Mouse (Mus musculus) adrenal gland, adult 18-20 months (tissue): ENCODE data around the gene Ccr7. TPM values are rescaled to one million over a fixed set of nuclear protein-coding genes. Genes with fewer than 3 reads are reported as not detected.

Experiments used
- DNase-seq, 2 experiments: peaks; one replicate each; pipeline ENCODE4 v3.0.0; 2021 to 2022; ENCODE audit warnings: low spot score in 2 of 2
- total RNA-seq, 2 experiments: library from RNA; stranded (reverse); gene quantifications; 1 replicate in 1 of 2; 2 replicates in 1 of 2; pipeline ENCODE4 v1.2.3; 2021

Ccr7 gene
- total RNA-seq, 2 experiments from 2014 or later = 0.38 TPM; not detected in 1

DNA sequence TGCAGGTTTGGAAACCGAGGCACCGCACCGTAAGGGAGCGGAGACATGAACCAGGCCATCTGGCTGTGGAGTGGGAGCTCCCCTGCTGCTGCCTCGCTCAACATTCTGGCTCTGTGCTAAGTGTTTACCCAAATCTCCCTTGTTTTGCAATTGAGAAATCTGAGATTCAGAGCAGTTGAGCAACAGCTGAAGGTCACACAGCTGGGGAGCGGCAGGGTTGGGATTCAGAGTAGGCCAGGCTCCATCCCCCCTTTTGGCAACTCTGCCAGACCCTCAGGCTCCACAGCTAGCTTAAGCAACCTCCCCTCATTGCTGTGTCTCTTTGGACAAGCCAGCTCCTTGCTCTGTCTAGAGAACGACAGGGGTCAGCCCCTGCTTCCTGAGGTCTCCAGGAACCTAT is 13.3 kb downstream of the Ccr7 start:
- peak in 1 of 2 experiments; percentile 38 for DNase-seq

DNA sequence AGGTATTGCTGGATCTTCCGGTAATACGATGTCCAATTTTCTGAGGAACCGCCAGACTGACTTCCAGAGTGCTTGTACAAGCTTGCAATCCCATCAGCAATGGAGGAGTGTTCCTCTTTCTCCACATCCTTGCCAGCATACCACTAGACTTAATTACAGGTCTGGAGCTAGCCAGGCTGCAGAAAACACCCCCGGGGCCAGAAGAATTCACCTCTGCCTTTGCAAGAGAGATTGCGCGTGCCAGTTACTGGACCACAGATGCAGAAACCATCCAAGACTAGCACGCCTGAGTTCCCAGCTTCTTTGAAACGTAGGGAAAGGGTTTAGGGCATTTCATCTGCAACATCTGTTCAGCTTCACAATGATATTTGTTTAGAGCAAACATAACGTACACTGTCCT is 15.9 kb downstream of the Ccr7 start:
- no peak for DNase-seq

DNA sequence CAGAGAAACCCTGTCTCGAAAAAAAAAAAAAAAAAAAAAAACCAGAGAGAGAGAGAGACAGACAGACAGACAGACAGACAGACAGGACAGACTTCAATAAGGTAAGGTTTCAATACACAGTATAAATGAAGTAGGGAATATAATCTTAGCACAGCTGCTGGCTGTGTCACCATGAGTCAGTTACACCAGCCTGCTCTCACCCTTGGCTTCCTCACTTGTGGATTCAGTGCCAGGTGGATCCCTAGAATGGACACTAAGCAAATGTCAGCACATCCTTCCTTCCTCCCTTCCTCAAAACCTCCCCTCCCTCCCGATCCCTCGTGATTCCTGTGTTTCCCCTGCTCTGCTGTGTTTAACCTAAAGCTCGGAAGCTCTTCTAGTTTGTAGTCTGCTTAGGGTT is 17.5 kb downstream of the Ccr7 start:
- DNase-seq = no peak

DNA sequence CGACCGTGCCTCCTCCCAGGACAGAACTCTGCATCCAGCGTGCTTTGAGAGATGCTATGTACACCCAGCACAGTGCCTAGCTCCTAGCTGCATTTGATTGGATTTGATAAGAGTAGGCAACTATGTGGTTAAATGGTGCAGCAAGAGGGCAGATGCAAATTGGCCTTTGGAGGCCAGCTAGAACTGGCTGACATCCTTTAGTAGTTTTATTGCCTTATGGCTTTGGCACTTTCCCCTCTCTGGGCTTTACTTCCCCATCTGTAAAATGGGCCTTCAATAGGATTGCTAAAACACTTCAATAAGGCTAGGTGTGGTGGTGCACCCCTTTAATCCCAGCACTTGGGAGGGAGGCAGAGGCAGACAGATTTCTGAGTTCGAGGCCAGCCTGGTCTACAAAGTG is 17.9 kb downstream of the Ccr7 start:
- no peak for DNase-seq

DNA sequence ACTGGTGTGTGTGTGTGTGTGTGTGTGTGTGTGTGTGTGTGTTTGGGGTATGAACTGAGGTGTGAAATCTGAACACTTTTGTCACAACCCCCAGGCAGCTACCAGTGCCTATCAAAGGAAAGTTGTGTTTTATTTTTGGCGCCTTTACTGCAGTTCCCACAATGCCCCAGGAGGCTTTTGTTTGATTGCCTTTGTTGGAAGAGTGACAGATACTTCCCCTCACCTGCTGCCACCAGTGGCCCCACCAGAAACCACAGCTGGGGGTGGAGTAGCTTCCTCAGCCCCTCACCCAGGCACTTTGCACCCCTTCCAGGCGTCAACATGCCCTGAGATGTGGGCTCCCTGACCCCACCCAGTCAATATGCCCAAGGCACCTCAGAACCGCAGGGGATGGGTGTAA is 18.5 kb downstream of the Ccr7 start:
- no peak for DNase-seq

DNA sequence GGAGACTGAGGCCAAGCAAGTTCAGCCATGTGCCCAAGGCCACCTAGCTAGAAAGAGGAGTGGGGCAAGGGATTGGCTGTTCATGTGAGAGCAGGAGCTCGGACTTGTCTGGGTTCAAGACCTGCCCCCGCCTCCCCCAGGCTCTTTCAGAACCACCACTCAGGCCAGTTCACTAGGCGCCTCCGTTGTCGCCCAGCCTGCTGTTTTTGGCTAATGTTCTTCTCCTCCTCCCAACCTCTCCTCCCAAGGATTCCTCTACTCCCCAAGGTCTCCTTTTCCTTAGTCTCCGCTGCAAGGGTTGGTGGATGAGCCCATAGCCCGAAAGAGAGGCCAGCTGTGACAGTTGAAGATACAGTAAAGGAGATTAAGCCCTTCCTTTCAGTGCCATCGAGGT is 19.8 kb downstream of the Ccr7 start:
- DNase-seq = no peak

DNA sequence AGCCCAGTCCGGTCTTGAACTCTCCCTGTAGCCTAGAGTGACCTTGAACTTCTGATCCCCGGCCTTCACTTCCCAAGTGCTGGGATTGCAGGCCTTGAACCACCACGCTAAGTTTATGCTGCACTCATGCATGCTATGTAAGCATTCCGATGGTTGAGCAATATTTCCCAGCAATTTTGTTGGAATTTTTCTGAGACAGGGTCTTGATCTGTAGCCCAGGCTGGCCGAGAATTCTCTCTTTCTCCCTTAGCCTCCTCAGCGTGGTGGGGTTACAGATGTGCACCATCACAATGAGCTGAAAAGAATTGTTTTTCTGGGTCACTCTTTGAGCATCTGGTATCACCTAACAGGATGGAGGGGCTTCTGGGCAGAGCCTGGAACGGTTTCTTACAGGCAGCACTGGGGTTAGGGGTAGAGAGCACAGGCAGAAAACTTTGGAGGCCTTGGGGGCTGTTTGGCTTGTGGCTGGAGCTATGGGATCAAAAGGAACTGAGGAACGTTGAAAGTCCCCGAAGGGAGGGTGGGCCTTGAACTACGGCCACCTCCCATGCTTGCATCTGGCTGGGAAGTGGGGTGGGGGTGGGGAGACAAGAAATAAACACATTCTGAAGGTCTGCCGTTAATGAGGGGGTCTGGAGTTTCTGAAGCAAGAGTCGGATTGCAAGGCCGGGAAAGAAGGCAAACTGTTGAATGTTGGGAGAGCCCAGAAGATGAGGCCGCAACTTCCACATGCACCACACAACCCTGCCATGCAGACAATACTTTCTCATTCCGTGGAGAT is 20.4 kb downstream of the Ccr7 start:
- DNase-seq = no peak

DNA sequence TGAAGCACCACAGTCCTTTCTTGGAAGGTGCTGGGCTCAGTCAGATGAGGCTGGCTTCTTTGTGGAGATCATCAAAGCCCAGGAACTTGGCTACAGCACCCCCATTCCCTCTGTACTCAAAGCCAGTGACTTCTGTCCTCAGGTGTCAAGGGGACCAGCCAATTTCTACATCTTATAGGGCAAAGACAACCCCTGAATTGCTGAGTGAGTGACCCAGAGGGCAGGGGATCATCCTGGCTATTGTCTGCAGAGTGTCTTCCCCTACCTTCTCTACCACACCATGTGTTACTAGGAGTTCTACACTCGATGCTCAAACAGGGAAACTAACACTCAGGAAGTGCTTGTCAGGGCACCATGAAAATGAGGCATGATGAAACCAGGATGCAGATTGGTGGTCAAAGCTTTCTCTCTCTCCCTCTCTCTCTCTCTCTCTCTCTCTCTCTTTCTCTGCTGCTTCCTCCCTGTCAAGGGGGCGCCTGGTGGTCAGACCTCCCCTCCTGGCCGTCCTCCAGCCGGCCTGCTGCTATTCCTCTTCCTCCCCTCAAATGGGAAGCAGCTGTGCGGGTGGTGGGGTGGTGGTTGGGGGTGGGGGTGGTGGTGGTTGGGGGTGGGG is 21.5 kb downstream of the Ccr7 start:
- DNase-seq = no peak

DNA sequence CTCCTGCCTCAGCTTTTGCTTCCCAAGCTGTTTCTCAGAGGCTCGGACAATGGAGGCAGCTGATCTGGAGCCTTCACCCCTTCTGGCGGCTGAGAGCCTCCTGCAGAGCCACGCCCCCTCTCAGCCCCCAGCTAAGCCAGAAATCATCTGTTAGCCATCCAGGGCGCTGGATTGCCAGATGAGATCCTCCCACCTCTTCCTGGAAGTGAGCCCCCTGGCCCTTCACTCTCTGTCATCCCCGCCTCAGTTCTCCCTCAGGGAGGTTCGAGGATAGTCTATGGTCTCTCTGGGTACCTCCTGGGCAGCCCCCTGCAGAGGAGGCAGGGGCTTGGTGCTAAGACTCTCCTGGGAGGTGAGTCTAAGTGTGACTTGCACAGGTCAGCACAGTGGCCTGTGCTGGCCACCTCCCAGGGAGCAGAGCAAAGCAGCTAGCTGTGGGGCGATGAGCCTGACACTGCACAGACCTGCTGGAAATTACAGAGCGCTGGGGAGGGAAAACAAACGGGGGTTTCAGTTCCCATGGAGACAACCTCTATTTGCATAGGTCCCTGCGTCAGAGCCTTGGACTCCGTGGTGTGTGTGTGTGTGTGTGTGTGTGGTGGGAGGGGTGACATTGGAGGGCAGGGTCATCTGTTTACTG is 22.7 kb downstream of the Ccr7 start:
- DNase-seq = no peak

DNA sequence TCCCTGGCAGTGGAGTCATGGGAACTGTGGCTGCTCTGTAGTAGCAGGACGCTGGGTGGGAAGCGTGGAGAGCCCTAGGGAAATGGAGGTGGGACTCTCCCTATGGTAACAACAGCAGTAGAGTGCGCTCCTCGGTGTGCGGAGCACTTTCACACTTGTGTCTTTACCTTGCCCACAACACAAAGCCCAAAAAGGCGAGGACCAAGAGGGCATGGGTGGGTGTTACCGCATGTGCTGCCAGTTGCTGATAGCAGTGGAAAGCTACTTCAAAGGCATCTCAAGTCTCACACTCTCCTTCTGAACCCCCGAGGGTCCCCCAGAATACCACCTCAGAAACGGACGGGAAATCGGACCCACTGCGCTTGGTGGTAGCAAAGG is 23.4 kb downstream of the Ccr7 start:
- DNase-seq = no peak

DNA sequence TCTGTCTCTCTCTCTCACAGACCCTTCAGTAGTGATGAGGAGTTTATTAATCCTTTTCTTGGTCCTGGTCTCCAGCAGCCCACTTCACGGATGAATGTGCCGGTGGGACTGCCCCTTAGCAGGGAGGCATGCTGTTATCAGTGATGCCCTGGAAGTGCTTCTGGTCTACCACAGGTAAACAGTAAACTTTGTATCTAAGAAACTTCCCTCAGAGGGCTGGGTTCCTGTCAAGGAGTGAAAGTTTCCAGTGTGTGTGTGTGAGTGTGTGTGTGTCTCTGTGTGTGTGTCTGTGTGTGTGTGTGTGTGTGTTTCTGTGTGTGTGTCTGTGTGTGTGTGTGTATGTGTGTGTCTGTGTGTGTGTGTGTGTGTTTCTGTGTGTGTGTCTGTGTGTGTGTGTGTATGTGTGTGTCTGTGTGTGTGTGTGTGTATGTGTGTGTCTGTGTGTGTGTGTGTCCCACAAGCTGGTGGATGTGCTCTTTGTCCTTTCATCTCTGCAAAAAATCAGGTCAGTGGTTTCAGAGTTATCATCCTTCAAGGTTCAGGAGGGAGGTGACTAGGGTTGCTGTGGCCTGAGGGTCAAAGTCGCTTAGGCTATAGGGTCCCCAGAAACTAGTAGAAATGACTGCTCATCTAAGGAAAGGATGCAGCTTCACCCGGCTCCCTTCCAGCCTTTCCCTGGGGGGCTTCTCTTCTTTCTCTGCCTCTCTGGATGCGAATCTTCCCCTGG is 24.0 kb downstream of the Ccr7 start:
- DNase-seq = no peak

DNA sequence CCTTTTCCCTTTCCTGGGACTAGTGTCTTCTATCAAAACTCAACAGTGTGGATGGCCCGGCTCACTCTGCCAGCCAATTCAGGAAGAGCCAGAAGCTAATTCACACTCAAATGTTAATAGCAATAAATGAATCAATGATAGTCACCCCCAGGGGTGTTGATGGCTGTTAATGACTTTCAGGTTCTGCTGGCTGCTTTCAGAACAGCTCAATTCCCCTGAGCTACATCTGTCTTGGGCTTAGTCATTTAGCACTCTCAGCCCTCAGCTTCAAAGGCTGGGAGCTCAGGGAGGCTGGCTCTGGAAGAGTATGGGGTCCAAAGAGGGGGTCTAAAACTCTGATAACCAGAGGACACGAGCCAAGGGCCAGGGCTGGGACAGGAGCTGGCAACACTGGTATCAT is 25.6 kb downstream of the Ccr7 start:
- no peak for DNase-seq

DNA sequence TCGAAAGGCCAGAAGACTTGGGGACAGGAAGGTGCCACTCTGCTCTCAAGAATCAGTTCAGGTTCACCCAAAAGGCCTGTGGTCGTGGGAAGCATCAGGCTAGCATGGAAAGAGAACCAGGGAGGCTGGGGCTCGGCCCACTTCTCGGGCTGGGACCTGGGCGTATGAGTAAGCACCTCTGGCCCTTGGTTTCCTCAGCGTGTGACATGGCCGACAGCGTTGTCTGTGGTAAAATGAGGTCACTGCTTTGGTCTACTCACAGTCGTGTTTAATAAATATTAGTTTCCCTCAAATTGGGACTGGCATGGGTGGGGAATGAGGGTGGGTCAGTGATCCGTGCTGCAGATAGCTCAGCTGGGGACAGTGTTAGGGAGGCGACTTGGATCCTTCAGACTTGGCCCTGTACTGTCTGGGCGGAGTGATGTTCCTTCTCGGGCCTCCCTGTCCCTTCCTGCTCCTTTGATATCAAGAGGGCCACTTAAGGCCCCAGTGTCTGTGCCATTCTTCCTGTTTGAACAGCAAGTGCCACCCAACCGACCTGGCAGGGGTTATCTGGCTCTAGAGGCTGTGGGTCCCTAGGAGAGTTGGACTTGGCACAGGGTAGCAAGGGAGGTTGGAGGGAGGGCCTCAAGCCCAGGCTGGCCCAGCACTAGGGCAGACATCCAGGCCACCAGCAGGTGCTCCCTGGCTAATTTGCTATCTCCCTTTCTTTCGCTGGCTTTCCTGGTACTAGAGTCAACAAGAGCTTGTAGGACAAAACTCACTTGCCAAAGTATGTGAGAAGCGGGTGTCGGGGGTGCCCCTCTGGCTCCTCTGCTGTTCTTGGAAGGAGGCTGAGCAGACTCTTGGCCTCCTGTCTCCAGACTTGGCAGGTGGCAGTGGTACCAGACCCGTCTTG is 26.8 kb downstream of the Ccr7 start:
- DNase-seq = no peak

DNA sequence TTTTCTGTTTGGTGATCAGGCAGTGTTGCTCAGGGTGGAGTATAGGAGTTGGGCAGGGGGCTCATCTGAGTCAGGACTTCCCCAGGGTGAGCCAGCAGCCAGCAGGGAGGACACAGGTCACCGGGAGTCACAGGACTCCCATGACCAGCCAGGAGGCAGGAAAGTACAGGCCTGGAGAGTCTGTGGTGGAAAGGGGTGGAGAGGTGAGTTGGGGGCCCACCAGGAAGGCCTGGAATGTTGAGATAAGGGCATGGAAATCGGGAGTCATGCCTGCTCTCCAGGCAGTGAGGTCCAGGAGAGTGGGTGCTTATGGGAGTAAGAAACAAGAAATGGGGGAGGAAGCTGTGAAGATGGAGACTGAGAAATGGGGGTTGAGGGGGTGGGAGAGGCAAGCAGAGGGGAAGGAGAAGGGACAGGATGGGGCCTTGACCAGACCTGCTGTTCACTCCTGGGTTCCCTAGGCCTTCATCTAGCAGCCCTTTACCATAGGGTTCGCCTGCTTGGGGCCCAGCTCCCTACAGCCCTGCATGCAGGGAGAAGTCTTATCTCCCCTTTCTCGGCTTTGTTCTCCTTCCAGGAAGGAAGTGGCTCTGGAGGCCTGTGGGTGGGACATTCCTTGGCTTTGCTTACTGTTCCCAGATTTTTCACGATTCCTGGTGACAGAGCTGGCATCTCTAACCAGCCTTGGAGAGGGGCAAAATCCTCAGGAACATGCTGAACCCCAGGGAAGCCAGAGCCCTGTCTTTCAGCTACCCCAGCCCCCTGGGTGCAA is 28.2 kb downstream of the Ccr7 start:
- DNase-seq = no peak

DNA sequence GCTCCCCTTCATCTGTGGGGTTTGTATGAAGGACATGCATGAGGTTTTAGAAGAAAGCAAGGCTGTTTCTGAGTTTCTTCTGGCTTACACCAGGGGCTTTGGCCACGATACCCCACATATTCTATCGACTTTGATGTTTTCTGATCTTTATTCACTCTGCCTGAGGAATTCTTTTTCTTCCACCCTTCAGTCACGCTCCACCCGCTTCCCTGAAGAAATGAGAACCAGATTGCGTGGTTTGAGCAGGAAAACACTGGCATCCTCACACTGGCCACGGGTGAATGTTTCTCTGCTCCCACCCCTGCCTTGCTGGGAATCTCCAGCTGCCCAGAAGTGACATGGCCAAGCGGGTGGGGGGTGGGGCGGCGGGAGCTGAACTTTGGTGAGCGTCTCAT is 30.2 kb downstream of the Ccr7 start:
- no peak for DNase-seq

DNA sequence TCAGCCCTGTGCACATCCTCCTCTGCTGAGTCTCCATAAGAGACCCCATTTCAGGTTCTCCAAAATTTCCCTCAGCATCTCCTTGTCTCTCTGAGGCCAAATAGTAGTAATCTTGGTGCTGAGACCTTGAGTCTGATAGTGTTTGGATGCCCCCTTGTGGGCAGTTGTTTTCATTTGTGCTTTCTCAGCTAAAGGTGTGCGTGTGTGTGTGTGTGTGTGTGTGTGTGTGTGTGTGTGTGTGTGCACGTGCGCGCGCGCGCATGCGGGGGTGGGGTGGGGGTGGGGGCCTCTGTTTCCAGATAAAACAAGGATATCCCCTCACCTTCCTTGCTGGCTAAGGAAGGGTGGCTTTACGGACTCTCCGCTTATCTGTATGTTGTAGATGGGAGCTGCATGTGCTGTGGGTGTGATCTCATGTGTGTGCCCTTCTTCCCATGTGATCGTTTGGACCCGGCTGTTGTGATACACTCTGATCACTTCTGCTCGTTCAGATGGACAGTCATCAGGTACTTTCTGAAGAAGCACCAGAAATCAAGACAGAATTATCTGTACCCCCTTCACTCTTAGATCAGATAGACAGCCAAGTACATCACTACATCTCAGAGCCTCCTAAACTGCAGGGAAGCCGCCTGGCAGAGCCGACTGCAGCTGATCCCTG is 30.8 kb downstream of the Ccr7 start:
- no peak for DNase-seq

DNA sequence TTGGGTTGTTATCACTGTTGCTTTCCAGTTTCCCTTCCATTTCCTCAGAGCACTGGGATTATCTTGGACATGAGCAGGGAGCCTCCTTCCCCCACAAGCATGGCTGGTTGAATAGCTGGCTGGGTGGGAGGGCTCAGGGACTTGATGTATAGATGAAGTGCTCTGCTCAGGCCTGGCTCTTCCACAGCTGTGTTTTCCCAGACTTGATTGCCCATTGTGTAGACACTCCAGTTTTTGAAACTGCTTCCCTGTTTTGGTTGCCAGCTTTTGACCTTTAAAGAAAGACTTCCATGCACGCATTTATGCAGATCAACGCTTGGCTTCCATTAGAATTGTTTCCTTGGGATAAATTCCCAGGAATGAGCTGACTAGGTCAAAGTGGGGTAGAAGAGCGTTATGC is 32.2 kb downstream of the Ccr7 start:
- no peak for DNase-seq

DNA sequence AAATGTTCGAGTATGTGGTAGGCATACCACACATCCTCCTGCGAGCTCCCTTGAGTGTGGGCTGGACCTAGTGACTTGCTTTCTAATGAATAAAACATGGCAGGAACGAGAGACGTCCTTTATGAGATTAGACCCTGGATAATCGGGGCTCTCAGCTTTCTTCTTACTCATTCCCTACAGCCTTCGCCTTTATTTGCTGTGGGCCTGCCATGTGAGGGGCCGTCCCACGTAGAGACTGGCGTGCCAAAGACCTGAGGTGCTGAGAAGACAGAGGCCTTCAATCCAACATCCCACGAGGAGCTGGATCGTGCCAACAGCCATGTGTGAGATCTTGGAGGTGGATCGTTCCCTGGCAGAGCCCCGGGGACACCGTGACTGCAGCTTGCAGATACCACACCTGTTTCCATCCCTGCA is 33.7 kb downstream of the Ccr7 start:
- no peak for DNase-seq

DNA sequence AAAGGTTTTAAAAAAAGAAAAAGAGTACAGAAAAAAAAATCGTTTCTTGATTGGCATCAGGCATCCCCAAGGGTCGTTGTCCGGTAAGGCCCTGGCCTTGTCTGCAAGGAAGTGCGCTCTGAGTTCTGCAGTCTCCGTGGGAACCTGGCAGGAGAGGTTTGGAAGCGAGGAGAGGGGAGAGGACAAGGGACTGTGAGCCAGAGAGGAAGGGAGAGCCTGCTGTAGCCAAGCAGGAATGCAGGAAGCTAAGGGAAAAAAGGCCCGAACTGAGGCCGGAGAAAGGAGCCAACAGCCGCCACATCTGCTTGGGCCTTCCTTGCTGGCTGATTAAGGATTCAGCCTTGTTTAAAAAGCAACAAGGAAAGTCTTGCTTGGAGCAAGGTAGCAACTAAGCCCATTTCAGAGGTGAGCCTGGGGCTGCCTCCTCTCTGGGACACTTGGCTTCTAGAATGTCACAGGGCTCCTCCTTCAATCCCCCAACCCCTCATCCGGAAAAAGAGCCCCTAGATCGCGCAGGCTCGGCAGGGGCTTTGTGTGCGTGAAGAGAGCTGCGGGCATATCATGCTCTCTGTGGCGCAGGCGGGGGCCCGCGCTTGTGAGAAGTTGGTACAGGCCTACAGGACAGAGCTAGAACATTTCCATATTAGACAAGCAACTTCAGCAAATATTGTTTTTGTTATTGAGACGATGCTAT is 34.2 kb downstream of the Ccr7 start:
- no peak for DNase-seq
